Mouse (Mus musculus) subcutaneous adipose tissue, adult 2 months (tissue): ENCODE measurements around the gene Olfr519. TPM values are rescaled to one million over a fixed set of nuclear protein-coding genes. Genes with fewer than 3 reads are reported as not detected.

Experiments
- polyA plus RNA-seq: library from polyadenylated mRNA; depleted of rRNA; stranded (reverse); fragments of >200 nt; gene quantifications from 2 replicates; pipeline ENCODE4 v1.2.3, GENCODE M21; 2012; ENCODE audit warnings: low replicate concordance; rRNA removed

The Olfr519 gene
- polyA plus RNA-seq = not detected in 2 replicates

GRCm38 (mm10) chr7:108894320-108894719 is at the start of gene Olfr519:
Olfr519 (minus strand) TSS chr7:108894420.

GRCm38 (mm10) chr7:108933794-108934731 is 39.8 kb upstream of the Olfr519 start, which contains the start of gene Eif3f:
Eif3f (plus strand) TSS chr7:108934417.

GRCm38 (mm10) chr7:108929726-108930393 is 35.6 kb upstream of the Olfr519 start, which contains the start of gene Nlrp10:
Nlrp10 (minus strand) TSS chr7:108930178.

DNA sequence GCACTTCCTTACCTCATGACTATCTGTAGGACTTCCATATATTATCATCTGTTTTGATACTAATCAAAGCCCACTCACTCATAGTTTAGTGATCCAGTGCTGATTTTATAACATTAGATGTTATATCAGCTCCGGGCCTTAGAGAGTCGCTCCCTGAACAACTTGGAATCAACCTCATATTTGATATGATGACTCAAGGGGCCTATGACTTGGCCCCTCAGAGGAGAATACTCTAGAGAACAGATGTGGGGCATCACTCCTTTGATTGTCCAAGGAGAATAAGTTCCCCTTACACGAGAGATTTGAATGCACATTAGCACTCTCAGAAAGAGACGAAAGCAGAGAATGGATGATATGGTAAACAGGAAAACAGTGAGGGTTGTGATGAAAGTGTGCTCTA is 9.3 kb downstream of the Olfr519 start, which contains the start of gene Olfr518:
Gene Olfr518, minus strand, starts transcription at position 101 of the 400 bp plus-strand sequence.

DNA sequence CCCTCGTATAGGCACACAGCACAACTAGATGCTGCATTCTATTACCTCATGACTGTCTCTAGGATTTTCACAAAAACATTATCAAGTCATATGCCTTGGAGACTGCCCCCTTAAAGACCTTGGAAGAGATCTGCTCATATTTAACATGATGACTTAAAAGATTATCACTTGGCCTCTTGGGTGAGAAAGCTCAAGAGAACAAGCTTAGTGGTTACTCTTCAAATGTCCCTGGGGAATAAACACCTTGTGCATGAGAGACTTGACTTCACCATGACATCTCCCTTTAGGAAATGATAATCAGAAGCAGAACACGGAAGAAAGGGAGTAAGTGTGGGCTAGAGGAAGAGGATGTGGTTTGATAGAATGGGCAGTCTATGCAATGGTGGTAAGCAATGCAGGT is 21.9 kb downstream of the Olfr519 start, which contains the start of gene Olfr517:
Gene Olfr517, minus strand, starts transcription at position 101 of the 400 bp plus-strand sequence.

GRCm38 (mm10) chr7:108850429-108850828 is 43.8 kb downstream of the Olfr519 start, which contains the start of gene Olfr516:
Olfr516 (minus strand) TSS chr7:108850529.

Other genes with a start within 250 kb of the Olfr519 start
- gene Olfr509, start 242.5 kb downstream of the Olfr519 start, polyA plus RNA-seq = not detected in 2 replicates
- not detected in 2 replicates for gene Olfr510, start 228.0 kb downstream of the Olfr519 start, polyA plus RNA-seq
- not detected in 2 replicates for gene Olfr512, start 181.1 kb downstream of the Olfr519 start, polyA plus RNA-seq
- not detected in 2 replicates for gene Olfr513, start 143.4 kb downstream of the Olfr519 start, polyA plus RNA-seq
- not detected in 2 replicates for gene Olfr514, start 68.4 kb downstream of the Olfr519 start, polyA plus RNA-seq
- not detected in 2 replicates for gene Olfr516, start 43.9 kb downstream of the Olfr519 start, polyA plus RNA-seq
- not detected in 2 replicates for gene Olfr517, start 22.0 kb downstream of the Olfr519 start, polyA plus RNA-seq
- gene Olfr518, start 9.4 kb downstream of the Olfr519 start, polyA plus RNA-seq = not detected in 2 replicates
- 0.37 and 0.43 TPM in 2 replicates for gene Nlrp10, start 35.8 kb upstream of the Olfr519 start, polyA plus RNA-seq
- gene Eif3f, start 40.0 kb upstream of the Olfr519 start, polyA plus RNA-seq = 89.9 and 146 TPM in 2 replicates
- 0.29 and 4.1 TPM in 2 replicates for gene Tub, start 55.9 kb upstream of the Olfr519 start, polyA plus RNA-seq
- 0.82 and 3.7 TPM in 2 replicates for gene Ric3, start 188.9 kb upstream of the Olfr519 start, polyA plus RNA-seq